Mouse (Mus musculus): ENCODE data around the gene Glod5.

- TF ChIP-seq CTCF (IDR thresholded peaks at IDR 0.05; ENCODE audit: low read depth, low read length) = no peak
- TF ChIP-seq TAL1 (conservative IDR thresholded peaks at IDR 0.05; ENCODE audit: low read depth, low read length) = no peak
These were observed 2.0 kb upstream of the Glod5 start for GRCm38 (mm10) chrX:8020111-8020778.
